Mouse (Mus musculus) limb, embryonic 11.5 days (tissue): ENCODE measurements around the gene Spred2. TPM values are rescaled to one million over a fixed set of nuclear protein-coding genes. Genes with fewer than 3 reads are reported as not detected.
A peak's percentile ranks its signal among the peaks of the same experiment; 100 is the strongest.

Source experiments
- ATAC-seq: fragments of 200-750 bp; cut with Nextera tagmentation; 2 replicates; pipeline ENCODE4 v1.8.0; 2017; ENCODE audit warnings: low read depth; ENCODE audit not compliant: insufficient number of reproducible peaks, low FRiP score, low TSS enrichment
- DNase-seq: peaks from one replicate; pipeline ENCODE4 v3.0.0-alpha.2; 2015; ENCODE audit warnings: low spot score
- H3K27ac ChIP-seq: fragments of 300-500 bp; sonication (generic); replicated peaks from 2 replicates; pipeline ENCODE4 v1.5.1; 2014; ENCODE audit warnings: low read depth, mild to moderate bottlenecking, low read length
- H3K27me3 ChIP-seq: fragments of 300-500 bp; sonication (generic); 2 replicates; pipeline ENCODE4 v1.6.1; 2014; ENCODE audit warnings: mild to moderate bottlenecking, low read length, mixed read lengths; ENCODE audit not compliant: control insufficient read depth, insufficient read depth
- H3K36me3 ChIP-seq: fragments of 300-500 bp; sonication (generic); 2 replicates; pipeline ENCODE4 v1.6.1; 2014; ENCODE audit warnings: mild to moderate bottlenecking, low read length, moderate library complexity, mixed read lengths; ENCODE audit not compliant: control insufficient read depth, insufficient read depth
- H3K4me1 ChIP-seq: fragments of 300-500 bp; sonication (generic); 2 replicates; pipeline ENCODE4 v1.6.1; 2014; ENCODE audit warnings: low read length, mixed read lengths; ENCODE audit not compliant: control insufficient read depth, insufficient read depth
- H3K4me2 ChIP-seq: fragments of 300-500 bp; sonication (generic); 2 replicates; pipeline ENCODE4 v1.6.1; 2014; ENCODE audit warnings: low read depth, mild to moderate bottlenecking, moderate library complexity; ENCODE audit not compliant: severe bottlenecking
- H3K4me3 ChIP-seq: fragments of 300-500 bp; sonication (generic); 2 replicates; pipeline ENCODE4 v1.5.1; 2014; ENCODE audit warnings: low read depth, low read length
- H3K9ac ChIP-seq: fragments of 300-500 bp; sonication (generic); 2 replicates; pipeline ENCODE4 v1.6.1; 2014; ENCODE audit warnings: mild to moderate bottlenecking, low read length
- H3K9me3 ChIP-seq: fragments of 300-500 bp; sonication (generic); 2 replicates; pipeline ENCODE4 v1.6.1; 2016; ENCODE audit warnings: low read length; ENCODE audit not compliant: control insufficient read depth
- WGBS: fragments of 180-500 bp; shearing (Covaris S2); extraction: QIAGEN DNeasy Blood & Tissue Kit; methylation state at CpG from one replicate; pipeline ENCODE4 v1.1.7; 2014; 5-methylcytosine and 5-hydroxymethylcytosine counted together
- polyA plus RNA-seq: library from polyadenylated mRNA; unstranded; fragments of >200 nt; fragmentation: Nextera tagmentation; extraction: Ambion mirVana; gene quantifications from 2 replicates; pipeline ENCODE4 v1.2.1, GENCODE M21; 2014

The Spred2 gene
- polyA plus RNA-seq, 1 experiment from 2014 or later = 8.2 TPM

DNA sequence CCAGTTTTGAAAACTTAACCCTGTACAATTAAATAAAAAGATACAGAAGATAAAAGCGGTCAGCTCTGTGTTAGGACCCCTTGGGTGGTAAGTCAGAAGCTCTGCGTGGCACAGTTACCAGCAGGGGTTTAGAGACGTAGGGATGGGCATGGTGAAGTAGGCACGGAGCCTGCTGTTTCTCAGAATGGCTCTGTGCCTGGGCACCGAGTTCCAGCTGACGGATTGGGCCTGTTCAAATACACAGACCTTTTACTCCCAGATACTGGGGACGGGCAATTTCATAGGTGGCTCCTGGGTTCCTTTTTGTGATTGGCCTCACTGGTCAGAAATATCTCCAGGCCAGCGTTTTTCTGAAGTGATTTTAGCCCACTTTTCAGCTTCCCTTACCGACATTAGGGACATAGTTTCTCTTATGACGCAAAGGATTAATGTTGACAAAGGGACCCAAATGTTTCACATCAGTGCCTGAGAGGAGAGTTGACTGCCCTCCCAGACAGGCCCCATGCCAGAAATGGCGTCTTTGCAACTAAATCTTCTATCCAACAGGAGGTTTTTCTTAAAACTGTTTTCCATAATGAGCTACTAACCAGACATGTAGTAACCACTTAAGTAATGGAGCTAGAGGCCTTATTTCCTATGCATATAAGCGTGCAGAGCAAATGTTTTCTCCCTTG is 67.3 kb downstream of the Spred2 start:
- H3K9ac ChIP-seq = no peak overlapping the region
- H3K4me3 ChIP-seq = no peak overlapping the region
- H3K27ac ChIP-seq = no peak overlapping the region
- WGBS = 61% methylated on average over 12 of the region's 12 CpGs
- ATAC-seq (no peak), DNase-seq (no peak)
- no peaks in the 10 kb centered on the region for H3K36me3 ChIP-seq
- H3K4me1 ChIP-seq = peaks cover 41% of the 10 kb centered on the region
- H3K9me3 ChIP-seq = no peaks in the 10 kb centered on the region
- no peaks in the 10 kb centered on the region for H3K27me3 ChIP-seq
- H3K4me2 ChIP-seq = no peak overlapping the region

DNA sequence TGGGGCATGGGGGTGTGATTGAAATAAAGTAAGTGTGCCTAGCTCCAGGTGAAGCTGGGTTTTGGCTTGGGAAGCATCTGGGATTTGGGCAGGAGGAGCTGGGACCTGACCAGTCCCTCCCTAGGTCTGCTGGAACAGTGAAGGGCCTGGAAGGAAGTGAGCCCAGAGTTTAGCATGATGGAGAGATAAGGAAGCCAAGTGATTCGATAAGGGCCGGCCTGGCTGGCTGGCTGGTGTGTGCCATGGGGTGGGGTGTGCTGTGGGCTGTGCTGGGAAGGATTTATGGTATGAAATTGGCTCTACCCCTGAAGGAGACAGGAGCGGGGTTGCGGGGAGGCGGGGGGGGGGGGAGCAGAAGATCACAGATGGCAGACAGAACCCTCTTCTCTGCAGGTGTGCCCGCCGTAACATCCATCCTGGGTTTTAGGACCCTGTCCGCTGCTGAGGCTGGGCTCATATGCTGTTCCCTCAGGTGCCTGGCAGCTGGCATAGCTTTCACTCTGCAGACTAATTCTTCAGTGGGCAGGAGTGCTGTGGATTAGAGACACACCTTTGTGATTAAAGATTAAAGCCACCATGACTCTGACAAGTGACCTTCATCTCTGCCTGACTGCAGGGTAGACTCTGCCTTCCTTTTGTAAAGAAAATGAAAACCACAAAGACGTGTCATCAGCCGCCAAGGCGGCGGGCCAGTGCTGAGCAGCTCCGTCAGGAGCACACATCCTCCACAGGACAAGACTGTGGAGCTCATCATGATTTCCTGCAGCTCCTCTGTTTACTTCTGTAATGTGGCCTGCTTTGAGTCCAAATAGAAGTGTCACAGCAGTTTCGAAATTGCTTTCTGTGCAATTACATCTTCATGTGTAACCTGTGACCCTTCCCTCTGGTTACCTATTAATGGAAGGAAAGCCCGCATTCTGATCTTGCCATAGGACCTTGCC is 68.4 kb downstream of the Spred2 start:
- Histone ChIP-seq H3K27me3 (no peaks in the 10 kb centered on the region), H3K4me1 (peaks cover 30% of the 10 kb centered on the region), H3K4me2 (no peak overlapping the region), H3K9me3 (no peaks in the 10 kb centered on the region), H3K27ac (no peak overlapping the region), H3K36me3 (no peaks in the 10 kb centered on the region), H3K4me3 (no peak overlapping the region), H3K9ac (no peak overlapping the region)
- ATAC-seq = no peak
- 54% methylated on average over 13 of the region's 15 CpGs for WGBS
- DNase-seq = no peak

DNA sequence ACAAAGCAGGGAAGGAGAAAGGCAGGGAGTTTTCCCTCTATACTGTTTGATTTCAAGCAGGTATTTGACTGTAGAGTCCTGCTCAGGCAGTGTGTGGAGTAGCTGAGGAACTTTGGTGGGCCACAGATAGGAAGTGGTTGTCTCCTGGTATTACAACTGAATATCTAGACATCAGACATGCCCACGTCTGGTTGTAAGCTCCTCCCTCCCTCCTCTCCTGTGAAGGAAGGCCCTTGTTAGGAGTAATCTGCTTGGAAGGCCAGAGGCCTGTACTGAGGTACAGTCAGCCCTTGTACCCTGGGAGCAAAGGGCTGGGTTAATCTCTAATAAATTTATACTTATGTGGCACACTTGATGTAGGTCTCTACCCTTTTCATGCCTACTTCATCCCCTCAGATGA is 69.6 kb downstream of the Spred2 start:
- ATAC-seq (no peak), DNase-seq (no peak)
- Histone ChIP-seq H3K27me3 (no peaks in the 10 kb centered on the region), H3K4me3 (no peak overlapping the region), H3K4me2 (no peak overlapping the region), H3K27ac (no peak overlapping the region), H3K9ac (no peak overlapping the region), H3K9me3 (no peaks in the 10 kb centered on the region), H3K4me1 (peaks cover 20% of the 10 kb centered on the region), H3K36me3 (peaks cover 2% of the 10 kb centered on the region; the same call in 1 of the 2 replicates)
- WGBS = 38% methylated on average over 1 of the region's 1 CpGs

DNA sequence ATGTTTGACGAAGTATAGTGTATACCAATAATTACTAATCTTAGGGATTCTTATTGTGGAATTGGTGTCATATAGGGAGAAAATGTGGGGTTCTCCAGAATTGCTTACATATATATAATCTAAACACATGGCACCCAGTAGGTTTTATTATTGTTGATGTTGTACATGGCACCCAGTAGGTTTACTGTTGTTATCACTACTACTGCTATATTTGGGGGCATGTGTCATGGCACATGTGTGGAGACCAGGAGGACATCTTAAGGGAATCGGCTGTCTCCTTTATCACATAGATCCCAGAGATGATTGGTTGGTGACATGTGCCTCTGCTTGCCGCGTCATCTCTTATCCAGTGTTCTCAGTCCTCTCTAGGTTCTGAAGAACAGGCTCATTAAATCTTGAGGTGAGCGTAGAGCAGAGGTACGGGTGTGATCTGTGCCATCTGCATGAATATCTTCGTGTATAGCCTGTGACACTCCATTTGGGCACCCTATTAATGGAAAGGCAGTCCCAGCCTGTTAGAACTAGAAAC is 70.2 kb downstream of the Spred2 start:
- H3K27me3 ChIP-seq = no peaks in the 10 kb centered on the region
- H3K27ac ChIP-seq = no peak overlapping the region
- no peaks in the 10 kb centered on the region for H3K9me3 ChIP-seq
- no peak overlapping the region for H3K4me3 ChIP-seq
- no peak for ATAC-seq
- H3K4me1 ChIP-seq = peaks cover 14% of the 10 kb centered on the region
- H3K9ac ChIP-seq = no peak overlapping the region
- H3K36me3 ChIP-seq = peaks cover 2% of the 10 kb centered on the region; the same call in 1 of the 2 replicates
- H3K4me2 ChIP-seq = no peak overlapping the region
- DNase-seq = no peak
- 92% methylated on average over 7 of the region's 7 CpGs for WGBS

DNA sequence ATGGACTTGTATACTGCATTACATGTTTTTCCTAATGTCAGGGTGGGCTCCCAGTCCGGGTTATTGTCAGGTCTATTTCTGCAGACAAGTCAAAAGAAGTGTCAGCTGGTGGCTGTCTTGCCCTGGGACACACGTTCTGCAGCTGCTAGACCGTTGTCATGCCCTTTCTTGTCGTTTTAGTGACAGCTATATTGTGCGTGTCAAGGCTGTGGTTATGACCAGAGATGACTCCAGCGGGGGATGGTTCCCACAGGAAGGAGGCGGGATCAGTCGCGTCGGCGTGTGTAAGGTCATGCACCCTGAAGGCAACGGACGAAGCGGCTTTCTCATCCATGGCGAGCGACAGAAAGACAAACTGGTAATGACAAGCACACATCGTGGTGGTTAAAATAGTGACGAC is 73.8 kb downstream of the Spred2 start:
- DNase-seq (no peak), ATAC-seq (no peak)
- H3K27ac ChIP-seq = no peak overlapping the region

DNA sequence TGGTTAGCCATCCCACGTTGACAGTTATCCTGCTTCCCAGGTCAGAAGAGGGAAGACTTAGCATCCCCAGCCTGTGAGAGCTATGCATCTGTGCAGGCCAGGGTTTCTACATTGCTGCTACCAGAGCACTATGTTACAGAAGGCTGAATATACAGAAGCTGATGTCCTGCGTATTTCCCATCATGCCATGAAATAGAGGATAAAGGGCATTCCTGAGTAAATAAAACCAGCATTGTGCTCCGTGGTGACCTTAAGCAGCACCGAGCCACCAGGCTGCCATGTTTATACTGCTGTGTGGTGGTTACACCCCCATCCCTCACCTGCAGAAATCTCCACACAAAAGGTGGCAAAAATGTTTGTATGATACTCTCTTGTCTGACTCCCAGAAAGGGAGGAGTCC is 78.7 kb downstream of the Spred2 start:
- H3K4me1 ChIP-seq = no peaks in the 10 kb centered on the region
- H3K4me3 ChIP-seq = no peak overlapping the region
- WGBS = 90% methylated on average over 4 of the region's 4 CpGs
- H3K9me3 ChIP-seq = no peaks in the 10 kb centered on the region
- DNase-seq = no peak
- no peaks in the 10 kb centered on the region for H3K27me3 ChIP-seq
- H3K9ac ChIP-seq = no peak overlapping the region
- ATAC-seq = no peak
- peaks cover 12% of the 10 kb centered on the region; the same call in 1 of the 2 replicates for H3K36me3 ChIP-seq
- H3K4me2 ChIP-seq = no peak overlapping the region
- no peak overlapping the region for H3K27ac ChIP-seq

More for the DNA sequence above, 73.8 kb downstream of the Spred2 start:
- Histone ChIP-seq H3K9me3 (no peaks in the 10 kb centered on the region), H3K4me3 (no peak overlapping the region), H3K27me3 (no peaks in the 10 kb centered on the region), H3K36me3 (peaks cover 2% of the 10 kb centered on the region; the same call in 1 of the 2 replicates), H3K4me1 (peaks cover under 1% of the 10 kb centered on the region; the same call in 1 of the 2 replicates), H3K9ac (no peak overlapping the region), H3K4me2 (no peak overlapping the region)
- 74% methylated on average over 18 of the region's 18 CpGs for WGBS

DNA sequence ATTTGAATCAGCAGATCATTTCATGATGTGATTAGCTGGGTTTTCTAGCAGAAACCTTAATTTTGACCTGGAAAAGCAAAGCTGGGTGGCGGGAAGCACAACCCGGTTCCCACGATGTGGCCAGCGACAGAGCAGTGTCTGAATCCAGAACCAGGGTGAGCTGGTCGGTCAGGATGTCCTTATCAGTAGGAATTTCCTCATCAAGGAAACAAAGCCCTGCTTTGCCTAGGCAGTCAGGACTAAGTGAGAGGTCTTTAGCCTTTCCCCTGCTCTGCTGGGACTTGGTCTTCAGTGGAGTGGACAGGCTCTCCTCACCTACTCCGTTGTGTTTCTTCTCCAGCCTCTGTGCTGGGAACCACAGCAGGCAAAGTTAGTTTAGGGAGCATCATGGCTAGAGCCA is 83.5 kb downstream of the Spred2 start:
- no peak overlapping the region for H3K4me2 ChIP-seq
- H3K27me3 ChIP-seq = no peaks in the 10 kb centered on the region
- H3K9me3 ChIP-seq = no peaks in the 10 kb centered on the region
- no peak overlapping the region for H3K27ac ChIP-seq
- 0 out of 2 replicates have a peak, but pooled peaks cover 3% of the 10 kb centered on the region for H3K4me1 ChIP-seq
- H3K36me3 ChIP-seq = peaks cover 15% of the 10 kb centered on the region; the same call in 1 of the 2 replicates
- 88% methylated on average over 6 of the region's 6 CpGs for WGBS
- ATAC-seq = no peak
- no peak for DNase-seq
- H3K4me3 ChIP-seq = no peak overlapping the region
- H3K9ac ChIP-seq = no peak overlapping the region

DNA sequence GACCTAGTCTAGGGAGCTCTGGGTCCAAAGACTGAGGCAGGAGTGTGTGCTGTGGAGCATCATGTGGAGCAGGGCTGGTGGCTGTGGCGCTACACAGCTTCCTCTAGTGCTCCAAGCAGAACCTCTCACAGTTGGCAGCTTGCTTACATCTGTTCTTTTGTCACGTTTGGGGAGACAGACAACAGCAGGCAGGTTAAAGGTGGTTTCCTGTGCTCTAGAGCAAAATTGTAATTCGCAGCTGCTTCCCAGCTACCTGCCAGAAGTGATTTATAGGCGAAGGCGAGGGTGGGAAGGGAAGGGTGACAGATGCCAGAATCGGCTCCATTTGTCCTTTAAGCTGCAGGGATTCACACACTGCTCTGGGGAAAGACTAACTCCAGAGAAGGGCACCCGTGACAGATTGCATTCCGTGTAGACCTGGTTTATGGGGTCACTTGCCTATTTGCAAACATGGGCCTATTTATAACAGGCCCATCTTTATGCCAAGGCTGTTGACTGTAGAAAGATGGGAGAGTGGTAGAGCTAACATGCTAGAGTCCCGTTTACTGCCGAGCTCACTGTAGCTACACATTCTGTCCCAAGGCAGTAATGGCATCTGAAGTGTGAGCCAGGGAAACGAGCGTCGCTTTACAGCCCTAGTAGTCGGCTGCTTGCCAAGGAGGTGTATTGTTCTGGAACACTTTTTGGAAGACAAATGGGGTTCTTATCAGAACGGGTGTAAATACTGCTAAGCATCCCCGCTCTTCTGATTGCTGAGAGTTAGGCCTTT is 87.2 kb downstream of the Spred2 start:
- H3K4me3 ChIP-seq = no peak overlapping the region
- H3K4me2 ChIP-seq = no peak overlapping the region
- ATAC-seq = no peak
- no peaks in the 10 kb centered on the region for H3K9me3 ChIP-seq
- 25% methylated on average over 16 of the region's 16 CpGs for WGBS
- H3K4me1 ChIP-seq = 0 out of 2 replicates have a peak, but pooled peaks cover 3% of the 10 kb centered on the region
- H3K27me3 ChIP-seq = no peaks in the 10 kb centered on the region
- no peak overlapping the region for H3K9ac ChIP-seq
- DNase-seq = peak; percentile 49
- peaks cover 18% of the 10 kb centered on the region; the same call in 1 of the 2 replicates for H3K36me3 ChIP-seq
- H3K27ac ChIP-seq = no peak overlapping the region
